Mouse (Mus musculus) monocyte, adult 2 months (primary cell): ENCODE data around the gene Tbce.
"Not testable (repeated sequence)": the region's sequence is repeated elsewhere in the genome, so short reads cannot be mapped to it uniquely, and the experiment has no call there.

Experiments used
- DNase-seq, 2 experiments: peaks; one replicate each; pipeline ENCODE4 v3.0.0; 2022; ENCODE audit warnings: low spot score in 2 of 2, low read depth in 1 of 2

Tbce gene

DNA sequence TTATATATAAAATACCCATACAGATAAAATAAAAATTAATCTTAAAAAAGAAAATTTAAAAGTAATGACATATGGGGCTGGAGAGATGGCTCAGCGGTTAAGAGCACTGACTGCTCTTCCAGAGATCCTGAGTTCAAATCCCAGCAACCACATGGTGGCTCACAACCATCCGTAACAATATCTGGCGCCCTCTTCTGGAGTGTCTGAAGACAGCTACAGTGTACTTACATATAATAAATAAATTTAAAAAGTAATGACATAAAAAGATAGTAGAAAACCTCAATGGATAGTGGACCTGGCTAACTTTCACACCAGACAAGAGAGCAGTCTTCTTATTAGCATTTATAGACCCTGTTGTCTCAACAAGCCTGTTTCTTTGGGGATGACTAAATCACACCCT lies 4.1 kb downstream of the Tbce start:
- not testable (repeated sequence) for DNase-seq

DNA sequence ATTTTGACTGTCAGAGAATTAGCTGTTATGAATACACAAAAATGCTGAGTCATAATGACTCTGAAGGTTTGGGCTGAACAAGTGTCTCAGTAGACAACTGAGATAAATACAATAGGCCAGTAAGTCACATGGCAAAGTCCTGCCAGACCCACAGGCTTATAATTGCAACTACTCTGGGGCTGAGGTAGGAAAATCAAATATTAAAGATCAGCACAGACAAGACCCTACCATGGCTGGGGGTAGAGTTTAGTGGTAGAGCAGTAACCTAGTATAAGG lies 5.4 kb downstream of the Tbce start:
- no peak for DNase-seq

DNA sequence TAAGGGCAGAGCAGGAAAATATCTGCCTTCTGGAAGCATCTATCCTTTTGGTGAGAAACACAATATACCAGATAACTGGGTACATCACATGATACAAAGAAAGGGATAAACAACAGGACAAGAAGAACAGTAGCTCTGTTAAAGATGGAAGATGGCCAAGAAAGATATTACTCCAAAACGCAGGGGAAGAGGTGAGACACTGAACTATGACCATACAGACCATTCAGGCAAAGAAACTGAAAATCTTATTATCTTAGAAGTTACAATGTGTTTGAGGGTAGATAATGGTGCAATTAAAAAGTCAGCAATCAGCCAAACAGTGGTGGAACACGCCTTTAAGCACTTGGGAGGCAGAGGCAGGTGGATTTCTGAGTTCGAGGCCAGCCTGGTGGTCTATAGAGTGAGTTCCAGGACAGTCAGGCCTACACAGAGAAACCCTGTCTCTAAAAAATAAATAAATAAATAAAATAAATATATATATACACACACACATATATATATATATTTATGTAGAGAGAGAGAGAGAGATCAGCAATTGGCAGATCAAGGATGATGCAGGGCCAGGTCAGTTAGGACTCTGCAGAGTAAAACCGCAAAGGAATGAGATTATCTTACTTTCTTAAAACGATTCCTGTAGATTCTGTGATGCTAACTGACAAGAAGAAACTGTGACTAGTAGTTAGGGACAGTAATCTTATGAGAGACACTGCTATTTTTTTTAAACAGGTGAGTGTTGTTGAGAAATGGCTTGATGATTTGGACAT lies 5.9 kb downstream of the Tbce start:
- no peak for DNase-seq

DNA sequence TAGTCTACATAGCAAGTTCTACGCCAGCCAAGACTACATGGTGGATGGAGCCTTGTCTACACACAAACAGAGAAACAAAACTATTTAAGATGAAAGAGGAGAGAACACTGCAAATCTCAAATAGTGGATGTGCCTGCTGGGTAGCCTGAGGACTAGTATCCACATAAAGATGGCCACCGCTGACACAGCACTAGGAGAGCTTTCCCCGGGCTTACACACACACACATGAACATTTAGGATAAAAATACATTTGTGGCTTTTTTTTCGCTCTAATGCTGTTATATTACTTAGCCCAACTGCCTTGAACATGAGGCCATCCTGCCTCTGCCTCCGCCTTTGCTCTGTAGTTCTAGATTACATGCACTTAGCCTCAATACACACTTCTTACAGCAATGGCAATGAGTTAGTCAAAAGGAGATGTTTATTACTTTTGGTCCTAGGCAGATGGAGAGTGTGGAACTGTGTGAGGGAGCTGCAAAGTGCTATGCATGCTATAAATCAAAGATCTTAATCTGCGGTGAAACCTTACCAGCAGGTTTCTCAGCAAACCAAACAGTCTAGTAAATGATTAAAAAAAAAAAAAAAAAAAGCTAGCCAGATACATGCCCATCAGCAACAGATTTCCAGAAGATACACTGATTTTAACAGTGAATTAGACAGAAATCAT lies 13.2 kb downstream of the Tbce start:
- no peak for DNase-seq

DNA sequence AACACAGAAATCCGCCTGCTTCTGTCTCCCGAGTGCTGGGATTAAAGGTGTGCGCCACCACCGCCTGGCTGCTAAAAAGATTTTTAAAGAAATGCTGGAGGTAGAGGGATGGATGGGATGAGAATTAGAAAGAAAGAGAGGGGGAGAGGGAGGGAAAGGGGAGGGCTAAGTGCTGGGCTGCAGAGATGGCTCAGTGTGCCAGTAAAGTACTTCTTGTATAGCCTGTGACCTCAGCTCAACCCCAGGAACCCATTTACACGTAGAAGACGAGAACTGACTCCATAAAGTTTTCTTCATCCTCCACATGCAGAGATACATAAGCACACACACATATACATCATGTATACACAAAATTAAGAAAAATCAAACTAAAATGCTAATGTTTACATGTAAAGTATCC lies 13.9 kb downstream of the Tbce start:
- no peak for DNase-seq

DNA sequence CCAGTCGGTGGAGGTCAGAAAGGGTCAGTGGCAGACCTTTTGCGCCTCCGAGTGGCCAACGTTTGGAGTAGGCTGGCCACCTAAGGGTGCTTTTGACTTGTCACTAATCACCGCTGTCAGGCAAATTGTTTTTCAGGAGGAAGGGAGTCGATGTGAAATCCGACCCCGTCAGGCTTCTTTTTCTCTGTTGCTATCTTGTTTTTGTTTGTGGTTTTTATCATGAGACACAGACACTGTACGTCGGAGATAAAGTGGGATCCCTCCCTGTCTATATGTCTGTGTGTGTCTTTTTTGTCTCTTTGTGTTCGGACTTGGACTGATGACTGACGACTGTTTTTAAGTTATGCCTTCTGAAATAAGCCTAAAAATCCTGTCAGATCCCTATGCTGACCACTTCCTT lies 18.0 kb downstream of the Tbce start:
- DNase-seq, result not testable (repeated sequence)

DNA sequence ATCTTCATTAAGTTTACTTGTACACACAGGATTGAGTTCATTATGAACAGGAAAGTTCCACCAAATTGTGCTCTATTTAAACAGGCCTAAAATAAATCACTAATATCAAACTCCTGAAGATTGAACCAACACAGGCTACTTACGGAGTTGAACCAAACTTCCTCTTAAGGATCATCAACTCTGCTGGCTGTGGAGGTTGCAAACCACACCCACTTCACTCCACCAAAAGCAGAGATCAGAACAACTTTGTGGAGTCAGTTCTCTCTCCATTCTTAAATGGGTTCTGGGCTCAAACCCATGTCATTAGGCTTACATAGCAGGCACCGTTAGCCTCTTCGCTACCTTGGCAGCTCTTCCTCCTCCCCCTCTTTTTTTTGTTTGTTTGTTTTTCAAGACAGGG lies 20.6 kb downstream of the Tbce start:
- DNase-seq, result no peak

DNA sequence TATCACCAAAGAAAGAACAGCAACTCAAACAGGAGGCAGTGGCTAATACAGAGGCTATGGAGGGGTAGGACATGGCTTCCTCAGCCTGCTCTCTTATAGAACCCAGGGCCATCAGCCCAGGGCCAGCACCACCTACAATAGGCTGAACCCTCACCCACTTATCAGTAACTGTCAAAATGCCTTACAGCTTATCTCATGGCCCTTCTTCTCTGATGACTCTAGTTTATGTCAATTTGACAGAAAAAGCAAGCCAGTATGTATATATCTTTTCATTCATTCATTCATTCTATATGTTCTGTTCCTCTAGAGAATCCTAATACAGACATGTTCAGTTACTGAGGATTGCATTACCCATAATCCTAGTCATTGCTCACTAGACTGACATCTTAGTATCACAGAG lies 21.2 kb downstream of the Tbce start:
- DNase-seq, result no peak

DNA sequence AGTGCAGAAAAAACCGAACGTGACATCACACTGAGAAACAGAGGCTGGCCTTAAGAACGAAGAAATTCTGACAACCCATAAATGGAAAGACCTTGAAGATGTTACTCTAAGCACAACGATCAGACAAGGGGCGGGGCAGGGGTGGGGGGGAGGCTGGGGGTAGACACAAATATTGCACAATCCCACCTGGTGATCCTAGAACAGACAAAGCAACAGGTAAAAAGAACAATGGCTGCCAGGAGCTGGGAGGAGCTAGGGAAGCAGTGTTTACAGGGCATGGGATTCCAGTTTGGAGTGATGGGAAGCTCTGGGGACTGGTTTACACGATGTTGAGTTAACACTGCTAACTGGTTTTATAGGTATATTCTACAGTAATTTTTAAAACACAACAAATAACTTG lies 23.8 kb downstream of the Tbce start:
- DNase-seq, result no peak

DNA sequence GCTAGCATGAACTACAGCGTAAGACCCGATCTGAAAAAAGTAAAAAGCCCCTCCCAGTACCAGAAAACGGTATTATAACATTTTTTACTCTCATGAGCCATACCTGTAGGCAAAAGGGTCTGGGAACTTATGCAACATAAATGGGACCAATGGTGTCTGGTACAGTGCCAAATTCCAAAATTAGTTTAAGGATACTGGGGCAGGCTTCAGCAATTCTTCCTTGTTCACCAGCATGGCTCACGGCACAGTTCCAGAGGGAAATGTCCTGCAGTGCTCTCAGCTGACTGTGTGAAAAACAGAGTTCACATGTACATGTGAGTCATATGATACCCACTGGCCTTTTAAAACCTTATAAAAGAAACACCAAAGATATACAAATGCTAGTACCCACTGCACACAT lies 24.9 kb downstream of the Tbce start:
- no peak for DNase-seq

DNA sequence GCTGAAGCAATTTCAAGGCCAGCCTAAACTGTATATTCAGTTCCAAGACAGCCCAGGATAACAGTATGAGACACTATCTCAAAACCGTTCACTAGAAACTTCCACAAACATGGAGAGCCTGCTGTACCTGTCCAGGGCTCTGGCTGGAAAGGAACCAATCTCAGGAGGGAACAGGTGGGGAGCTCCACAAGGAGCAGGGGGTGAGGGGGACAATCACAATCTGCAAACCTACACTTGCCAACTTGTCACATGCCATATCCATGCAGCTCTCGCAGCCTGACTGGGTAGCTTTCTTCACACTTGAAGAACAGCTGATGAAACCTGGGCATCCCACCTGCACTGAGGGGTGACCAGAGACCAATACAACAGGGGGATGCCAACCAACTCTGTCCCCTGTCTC lies 25.4 kb downstream of the Tbce start:
- DNase-seq, result no peak

DNA sequence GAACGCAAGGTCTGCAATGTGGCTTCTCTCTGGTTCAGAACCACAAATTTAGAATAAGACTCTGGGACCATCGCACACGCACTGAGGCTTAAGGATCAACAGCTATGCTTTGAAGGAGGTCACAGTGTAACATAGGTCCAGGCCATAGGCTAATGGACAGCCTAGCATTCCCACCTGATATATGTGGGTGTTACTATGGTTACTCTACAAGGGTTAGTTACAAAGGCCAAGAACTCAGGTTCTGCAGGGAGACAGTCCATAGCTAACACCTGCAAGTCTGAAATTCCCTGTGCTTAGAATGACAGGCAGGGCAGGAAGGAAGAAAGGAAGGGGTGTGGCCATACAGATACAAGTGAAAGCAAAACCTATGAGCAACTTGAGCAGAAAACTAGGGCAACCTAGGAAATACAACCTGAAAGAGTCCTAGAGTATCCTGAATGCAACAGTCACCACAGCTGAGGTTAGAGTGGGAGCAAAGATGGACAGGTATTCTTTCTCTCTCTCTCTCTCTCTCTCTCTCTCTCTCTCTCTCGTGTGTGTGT lies 27.9 kb downstream of the Tbce start:
- DNase-seq, result no peak

DNA sequence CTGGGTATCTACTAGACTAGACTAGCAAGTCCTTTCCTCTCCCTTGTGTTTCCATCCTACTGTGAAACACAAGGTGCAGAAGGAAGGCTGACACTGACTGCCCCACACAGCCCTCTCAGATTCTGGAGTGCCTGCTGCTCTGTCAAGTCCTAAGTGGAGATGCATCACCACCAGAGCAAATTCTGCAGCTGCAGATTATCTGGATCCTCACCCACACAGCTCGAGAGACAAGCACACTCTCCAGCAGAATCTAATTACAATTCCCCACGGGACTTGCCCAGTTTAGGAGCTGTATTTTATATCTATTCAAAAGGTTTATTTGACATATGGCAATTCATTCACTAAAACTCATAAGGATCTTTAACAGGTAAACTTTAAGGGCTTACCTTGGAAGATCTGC lies 33.4 kb downstream of the Tbce start:
- no peak for DNase-seq

DNA sequence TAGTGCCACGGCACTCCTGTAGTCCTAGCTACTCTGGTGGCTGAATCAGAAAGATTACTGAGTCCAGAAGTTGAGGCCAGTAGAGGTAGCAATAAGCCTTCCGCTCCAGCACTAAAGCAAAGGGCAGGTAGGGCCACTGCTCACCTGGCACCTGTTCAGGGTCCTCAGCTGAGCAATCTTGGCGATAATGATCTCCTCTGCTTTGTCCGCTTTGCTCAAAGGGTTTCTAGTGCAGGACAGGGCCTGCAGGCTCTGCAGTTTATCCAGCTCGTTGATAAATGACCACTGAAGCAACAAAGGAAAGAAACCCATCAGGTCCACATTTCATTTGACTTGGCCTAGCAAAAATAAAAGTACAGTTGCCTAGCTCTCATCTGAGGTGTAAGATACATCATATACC lies 34.4 kb downstream of the Tbce start:
- DNase-seq, result no peak

DNA sequence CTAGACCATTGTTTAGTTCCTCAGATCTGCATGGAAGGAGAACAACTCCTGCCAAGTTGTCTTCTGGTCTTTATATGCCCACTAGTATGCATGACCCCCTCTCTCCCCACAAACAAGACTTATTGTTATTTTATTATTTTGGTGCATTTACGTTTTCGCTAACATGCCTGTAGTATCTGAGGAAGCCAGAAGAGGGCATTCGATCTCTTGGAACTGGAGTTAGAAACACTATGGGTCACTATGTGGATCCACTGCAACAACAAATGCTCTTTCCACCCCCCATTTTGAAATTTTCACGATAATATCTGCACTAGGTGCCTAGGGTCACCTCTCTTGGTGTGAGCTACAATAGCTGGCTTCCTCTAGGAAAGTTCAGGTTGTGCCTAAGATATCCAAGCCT lies 35.4 kb downstream of the Tbce start:
- no peak for DNase-seq

DNA sequence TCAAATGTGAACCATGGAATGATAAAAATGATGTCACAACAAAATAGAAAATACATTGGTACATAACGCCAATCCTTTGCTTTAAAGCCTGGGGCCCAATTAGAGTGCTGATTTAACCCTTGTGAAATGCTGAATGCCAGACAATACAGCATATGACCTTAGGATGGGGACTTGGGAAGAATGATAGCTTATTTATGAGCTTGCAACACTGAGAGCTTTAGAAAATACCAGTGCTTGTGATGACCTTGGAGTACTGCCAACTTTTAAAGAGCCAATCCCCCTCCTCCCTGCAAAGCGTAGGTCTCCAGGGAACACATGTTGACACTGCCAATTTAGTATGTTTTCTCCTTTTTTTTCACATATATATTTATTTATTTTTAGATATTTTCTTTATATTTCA lies 36.7 kb downstream of the Tbce start:
- no peak for DNase-seq

DNA sequence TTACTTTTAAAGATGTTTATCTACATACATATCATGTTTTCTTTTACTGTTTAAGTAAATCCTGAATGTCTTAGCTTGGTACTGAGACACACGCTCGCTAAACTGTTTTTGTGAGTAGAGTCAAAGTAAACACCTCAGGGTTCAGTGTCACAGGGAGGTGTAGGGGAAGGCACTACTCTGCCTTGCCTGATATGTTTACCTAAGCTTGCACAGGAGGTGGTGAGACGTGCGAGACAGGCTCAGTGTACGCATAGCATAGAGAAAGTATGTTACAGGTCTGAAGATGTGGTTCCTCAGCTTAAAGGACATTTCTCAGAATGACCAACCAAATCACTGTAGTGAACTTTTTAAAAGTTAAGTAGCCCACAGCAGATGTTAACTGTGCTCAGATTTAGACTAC lies 42.0 kb downstream of the Tbce start:
- no peak for DNase-seq

DNA sequence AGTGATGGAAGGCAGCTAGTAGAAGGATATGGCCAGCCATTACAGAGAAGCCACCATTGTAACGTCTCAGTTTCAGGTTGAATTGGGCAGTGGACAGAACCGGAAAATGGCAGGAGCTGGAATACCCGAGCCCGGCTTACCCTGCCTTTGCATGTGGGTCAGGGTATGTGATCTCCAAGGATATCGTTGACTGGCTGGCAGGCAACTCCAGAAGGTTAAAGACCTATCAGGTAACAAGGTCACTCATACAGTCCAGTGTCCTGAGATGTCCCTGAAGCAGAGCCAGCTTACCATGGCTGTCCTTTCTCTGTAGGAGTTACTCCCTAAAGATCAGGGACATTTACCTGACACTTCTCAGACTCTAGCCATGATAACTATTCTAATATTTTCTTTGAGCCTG lies 44.4 kb downstream of the Tbce start:
- no peak for DNase-seq

DNA sequence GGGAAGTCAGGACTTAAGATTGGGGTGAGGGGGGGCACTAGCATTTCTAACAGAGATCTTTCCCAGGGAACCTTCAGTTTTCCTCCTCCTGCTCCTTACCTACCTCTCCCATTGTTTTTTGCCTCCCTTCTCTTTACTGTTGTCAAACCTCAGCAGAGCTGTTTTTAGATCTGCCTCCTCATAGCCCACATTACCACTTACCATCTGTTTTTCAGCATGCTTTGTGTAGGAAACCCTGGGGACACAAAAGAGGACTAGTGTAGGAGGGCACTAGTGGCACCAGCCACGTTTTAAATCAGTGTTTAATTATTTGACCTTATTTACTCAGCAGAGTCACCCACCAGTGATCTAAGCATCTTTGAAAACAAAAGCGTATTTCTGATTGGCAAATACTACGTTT lies 46.4 kb downstream of the Tbce start:
- no peak for DNase-seq

DNA sequence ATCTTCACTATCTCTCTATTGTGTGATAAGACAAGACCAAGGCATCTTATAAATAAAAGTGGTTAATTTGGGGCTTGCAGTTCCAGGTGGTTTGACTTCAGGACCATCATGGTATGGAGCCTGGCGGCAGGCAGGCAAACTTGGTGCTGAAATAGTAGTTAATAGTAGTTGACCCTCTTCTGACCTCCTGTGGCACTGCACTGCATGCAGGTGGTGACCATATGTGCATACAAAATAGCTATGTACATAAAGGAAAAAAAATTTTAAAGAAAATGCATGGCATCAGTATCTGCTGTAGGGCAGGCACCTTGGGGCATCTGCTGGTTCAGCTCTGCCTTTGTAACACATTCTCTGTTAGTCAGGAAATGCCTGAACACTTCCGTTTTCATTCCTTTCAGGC lies 49.0 kb downstream of the Tbce start:
- DNase-seq, result no peak

DNA sequence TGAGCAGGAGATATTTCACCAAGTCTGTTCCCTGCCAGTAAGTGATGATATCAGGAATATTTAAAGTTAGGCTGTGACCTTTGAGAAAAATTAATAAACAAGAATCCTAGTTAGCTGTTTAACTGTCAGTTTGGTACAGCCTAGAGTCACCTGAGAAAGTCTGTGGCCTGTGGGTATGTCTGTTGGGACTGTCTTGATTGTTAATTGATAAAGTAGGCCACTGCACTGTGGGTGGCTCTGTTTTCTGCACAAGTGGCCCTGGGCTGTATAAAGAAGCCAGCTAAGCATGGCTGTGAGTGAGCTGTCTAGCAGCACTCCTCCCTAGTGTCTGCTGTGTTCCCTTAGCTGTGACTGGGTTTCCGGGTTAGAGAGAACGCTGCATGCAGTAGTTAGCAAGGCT lies 50.3 kb downstream of the Tbce start:
- DNase-seq, result no peak

DNA sequence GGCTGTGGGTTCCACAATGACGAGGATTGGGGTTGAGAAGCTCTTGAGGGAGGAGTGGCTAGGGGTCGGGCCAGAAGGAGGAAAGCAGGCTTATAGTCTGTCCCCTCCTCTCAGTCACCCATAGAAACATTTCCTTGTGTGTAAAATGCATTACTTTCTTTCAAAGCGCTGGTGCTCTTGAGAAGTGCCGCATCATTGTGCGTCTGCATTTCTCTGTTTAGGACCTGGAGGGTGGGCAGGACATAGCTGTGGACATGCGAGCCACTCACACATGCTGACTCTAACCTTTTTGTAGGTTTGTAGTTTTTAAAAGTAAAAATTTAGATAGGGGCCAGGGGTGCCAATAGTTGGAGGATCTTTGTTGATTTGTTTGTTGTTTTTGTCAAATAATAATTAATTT lies 55.9 kb downstream of the Tbce start:
- DNase-seq, result no peak

DNA sequence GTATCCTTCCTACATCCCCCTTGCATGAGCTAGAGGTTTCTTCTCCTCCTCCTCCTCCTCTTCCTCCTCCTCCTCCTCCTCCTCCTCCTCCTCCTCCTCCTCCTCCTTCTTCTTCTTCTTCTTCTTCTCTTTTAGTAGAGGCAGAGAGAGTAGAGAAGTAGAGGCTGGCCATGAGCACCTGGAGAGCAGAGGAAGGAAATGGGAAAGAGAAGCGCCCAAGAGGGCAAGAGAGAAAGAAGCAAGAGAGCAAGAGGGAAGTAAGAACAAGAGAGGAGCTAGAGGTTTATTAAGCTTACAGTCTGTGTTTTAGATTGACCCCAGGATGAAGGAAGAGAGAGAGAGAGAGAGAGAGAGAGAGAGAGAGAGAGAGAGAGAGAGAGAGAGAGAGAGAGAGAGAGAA lies 57.6 kb downstream of the Tbce start:
- DNase-seq, result not testable (repeated sequence)
